Mouse (Mus musculus) ZHBTc4 (cell line): Measurements from ENCODE around the gene Acot11.

Experiments used
- DNase-seq: peaks from one replicate; pipeline ENCODE4 v3.0.0-alpha.2; 2011; ENCODE audit warnings: low read depth, low spot score

The Acot11 gene

GRCm38 (mm10) chr4:106804910-106805274 lies at the start of gene Acot11:
TSS of gene Acot11 (minus strand) at chr4:106804998.
- peak; percentile 48 for DNase-seq

- DNase-seq, result peak; percentile 95
Measured at GRCm38 (mm10) chr4:106848290-106849092, 43.7 kb upstream of the Acot11 start.

GRCm38 (mm10) chr4:106847591-106848289 lies 42.9 kb upstream of the Acot11 start:
- peak; percentile 93 for DNase-seq

DNA sequence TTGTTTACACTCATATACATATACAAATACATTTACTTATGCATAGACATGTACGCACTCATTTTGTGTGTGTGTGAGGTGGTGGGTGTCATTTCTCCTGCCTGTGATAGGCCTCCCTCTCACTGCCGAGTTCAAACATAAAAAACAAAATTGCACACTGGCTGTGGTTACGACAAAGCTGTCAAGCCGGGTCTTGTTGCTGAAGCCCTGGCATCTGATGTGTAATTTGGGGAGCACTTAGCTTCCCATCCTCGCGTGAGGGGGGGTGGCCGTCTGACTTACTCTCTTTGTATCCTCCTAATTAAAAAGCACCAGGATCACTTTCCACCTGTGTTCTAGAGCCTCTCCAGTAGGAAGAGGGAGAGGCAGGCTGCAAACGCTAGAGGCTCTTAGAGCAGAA lies 37.8 kb upstream of the Acot11 start:
- DNase-seq, result no peak

- no peak for DNase-seq
Measured at GRCm38 (mm10) chr4:106841856-106842255, 37.1 kb upstream of the Acot11 start.

GRCm38 (mm10) chr4:106841303-106841702 lies 36.5 kb upstream of the Acot11 start:
- DNase-seq, result no peak

- no peak for DNase-seq
Measured at GRCm38 (mm10) chr4:106840651-106841145, 35.9 kb upstream of the Acot11 start.

DNA sequence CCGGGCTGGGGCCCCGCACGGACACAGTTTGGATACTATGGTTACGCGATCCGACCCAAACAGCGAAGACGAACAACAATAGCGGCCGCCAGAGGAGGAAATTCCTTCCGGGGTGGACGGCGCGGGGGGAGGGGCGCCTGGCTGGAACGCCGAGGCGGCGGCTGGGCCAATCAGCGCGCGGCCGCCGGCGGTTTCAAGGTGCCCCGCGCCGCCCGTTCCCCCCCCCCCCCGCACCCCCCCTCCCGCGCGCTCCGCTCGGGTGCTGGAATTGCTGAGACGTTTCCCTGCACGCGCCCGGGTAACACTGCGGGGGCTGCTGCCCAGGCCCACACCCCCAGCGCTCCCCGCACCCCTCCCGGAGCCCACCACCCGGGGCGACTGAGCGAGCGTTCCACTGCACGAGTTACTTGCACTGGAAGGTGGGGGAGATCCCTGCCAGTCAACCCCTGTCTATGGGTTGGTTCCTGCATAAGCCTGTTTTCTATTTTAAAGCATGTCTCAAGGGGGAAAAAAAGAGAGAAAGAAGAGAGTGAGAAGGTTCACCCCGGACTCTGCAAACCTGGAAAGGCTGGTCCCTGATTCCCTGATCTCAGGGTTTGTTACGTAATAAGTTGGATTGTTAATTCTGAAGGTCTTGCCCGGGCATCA lies 35.3 kb upstream of the Acot11 start:
- peak; percentile 94 for DNase-seq

DNA sequence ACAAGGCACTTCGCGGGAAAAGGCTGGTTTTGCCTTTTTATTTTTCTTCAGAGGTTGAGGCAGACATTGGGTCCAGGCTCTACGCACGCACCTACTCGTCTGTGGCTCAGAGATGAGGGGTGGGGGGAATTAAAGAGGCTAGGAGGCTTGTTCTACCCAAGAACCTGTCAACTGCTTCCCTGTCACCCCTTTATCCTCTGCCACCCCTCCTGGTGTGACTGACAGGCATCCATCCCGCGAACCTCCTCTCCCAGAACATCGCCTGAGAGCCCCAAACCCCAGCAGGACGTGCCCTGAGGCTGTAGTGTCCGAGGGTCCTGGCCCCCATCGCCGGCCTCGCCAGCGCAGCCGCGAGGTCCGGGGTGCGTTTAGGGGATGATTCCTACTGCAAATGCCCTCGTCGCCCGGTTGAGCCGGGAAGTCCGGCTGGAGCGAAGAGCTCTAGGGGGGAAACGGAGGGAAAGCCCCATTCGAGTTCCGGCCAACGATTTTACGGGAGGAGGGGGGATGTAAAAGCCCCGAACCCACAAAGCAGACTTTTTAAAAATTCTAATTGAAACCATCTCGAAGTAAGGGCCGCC lies 34.5 kb upstream of the Acot11 start:
- no peak for DNase-seq

- DNase-seq, result peak; percentile 94
Measured at GRCm38 (mm10) chr4:106838548-106839253, 33.9 kb upstream of the Acot11 start.

GRCm38 (mm10) chr4:106837964-106838363 lies 33.2 kb upstream of the Acot11 start:
- no peak for DNase-seq

- DNase-seq, result no peak
Measured at GRCm38 (mm10) chr4:106837425-106837824, 32.6 kb upstream of the Acot11 start.

DNA sequence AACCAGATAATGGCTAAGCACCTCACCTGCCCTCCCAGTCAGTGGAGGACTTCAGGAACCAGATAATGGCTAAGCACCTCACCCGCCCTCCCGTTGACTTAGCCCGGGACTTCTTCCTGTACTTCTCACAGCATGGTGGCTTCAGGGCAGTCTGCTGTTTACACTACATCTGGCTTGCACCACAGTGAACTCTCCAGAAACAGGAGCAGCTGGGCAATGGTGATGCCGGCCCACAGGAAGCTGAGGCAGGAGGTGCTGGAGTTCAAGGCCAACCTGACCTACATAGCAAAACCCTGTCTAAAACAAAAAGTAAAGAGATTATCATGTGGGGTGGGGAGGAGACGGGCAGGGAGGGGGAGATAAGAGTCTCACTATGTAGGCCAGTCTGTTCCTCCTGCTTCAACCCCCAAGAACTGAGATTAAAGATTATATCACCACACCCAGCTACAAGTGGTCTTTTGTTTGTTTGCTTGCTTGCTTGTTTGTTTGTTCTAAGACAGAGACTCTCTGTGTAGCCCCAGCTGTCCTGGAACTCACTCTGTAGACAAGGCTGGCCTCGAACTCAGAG lies 25.8 kb upstream of the Acot11 start:
- DNase-seq, result peak; percentile 47

GRCm38 (mm10) chr4:106827738-106828361 lies 23.1 kb upstream of the Acot11 start:
- DNase-seq, result peak; percentile 83

GRCm38 (mm10) chr4:106825229-106825628 lies 20.4 kb upstream of the Acot11 start:
- no peak for DNase-seq

GRCm38 (mm10) chr4:106819404-106819803 lies 14.6 kb upstream of the Acot11 start:
- no peak for DNase-seq

DNA sequence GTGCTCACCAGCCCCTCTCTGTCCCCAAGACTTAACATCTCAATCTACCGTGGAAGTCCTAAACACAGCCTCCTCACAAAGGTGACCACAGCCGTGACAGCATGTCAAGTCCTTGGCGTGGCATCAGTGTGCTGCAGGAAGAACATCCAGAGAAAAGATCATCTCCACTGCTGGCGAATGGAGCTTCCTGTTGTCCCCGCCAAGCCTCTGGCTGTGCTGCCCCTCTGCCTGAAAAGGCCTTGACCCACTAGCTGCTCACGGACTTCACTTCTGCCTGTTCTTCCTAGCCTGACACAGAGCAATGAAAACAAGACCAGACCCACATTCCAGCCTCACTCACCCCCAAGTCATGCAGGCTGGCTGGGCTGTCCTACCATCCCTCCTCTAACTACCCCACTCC lies 13.5 kb upstream of the Acot11 start:
- DNase-seq, result no peak

DNA sequence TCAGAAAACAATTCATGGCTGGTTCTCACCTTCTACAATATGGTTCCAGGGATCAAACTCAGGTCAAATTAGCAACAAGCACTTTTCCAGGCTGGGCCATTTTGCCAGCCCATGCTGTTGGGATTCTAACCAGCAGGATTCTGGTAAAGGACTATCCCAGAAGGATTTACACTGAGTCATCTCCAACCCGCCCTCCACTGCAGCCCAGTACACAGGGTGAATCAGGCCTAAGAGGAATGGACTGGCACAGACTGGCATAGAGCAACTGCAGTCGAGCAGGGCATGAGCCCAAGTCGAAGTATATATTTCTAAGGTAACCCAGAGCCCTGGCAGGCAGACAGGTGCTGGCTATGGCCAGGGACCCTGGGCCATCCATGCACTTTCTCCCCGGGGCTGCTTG lies 12.2 kb upstream of the Acot11 start:
- DNase-seq, result no peak

DNA sequence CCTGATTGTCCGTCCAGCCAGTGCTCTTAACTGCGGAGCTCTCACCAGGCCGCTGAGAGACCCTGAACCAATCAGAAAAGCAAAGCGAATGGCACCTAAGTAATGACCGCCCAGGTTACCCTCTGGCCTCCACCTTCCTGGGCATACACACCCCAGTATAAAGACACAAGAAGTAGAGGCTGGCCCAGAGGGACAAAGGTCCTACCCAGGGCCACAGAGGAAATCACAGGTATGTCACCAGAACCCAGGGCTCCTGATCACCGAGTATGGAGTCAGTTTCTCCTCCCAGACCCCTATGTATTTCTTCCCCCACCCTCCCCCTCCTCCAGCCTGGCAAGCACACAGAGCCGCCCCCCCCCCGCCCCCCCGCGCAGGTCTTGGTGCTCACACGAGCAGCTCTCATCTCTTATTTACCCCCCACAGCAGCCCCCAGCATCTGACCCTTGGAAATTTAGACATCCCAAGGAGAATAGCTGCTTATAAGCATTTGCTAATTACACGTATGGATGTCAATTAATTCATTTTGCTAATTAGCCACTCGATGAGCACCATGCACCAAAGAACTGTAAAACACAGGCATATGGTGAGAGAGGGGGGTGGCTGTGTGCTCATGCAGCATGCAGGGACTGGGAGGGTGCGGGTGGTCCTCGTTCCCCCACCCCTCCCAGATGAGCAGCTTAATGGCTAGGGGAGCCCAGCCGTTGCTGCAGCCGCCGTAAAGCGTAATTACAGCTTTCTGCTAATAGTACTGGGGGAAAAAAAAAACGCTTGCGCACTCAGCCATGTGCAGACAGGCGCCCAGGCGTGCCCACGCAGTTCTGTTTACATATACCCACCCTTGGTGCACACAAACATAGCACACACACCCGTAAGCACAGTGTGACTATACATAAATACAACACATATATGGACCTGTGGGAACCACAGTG lies 10.9 kb upstream of the Acot11 start:
- no peak for DNase-seq
